Mouse (Mus musculus): ENCODE results near the gene Pptc7. TPM values are rescaled to one million over a fixed set of nuclear protein-coding genes. Genes with fewer than 3 reads are reported as not detected.

The Pptc7 gene
- total RNA-seq, 2 experiments from 2014 or later = 103 to 115 TPM

- intact Hi-C loops (cut with DNase I) = no loop called here
- no peak overlapping the region for H3K4me3 ChIP-seq
- no peak for DNase-seq
- TF ChIP-seq CTCF (IDR thresholded peaks at IDR 0.05) = no peak
- H3K27ac ChIP-seq = peak overlapping the region; percentile 76; the same call in 1 of the 2 replicates
Measured at GRCm38 (mm10) chr5:122327283-122327682, 43.1 kb downstream of the Pptc7 start.

DNA sequence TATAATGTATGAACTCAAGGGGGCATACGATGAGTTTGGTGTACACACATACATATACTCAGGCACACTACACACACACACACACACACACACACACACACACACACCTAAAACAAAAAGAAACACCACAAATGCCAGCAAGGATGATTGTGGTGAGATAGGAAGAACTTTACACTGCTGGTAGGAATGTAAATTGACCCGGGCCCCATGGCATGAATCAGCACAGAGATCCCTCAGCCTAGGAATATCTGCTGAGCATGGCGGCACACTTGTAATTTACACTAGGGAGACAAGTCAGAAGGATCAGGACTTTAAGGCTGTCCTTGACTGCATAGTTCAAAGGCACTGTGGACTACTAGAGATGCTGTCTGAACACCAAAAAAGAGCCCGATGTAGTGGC is 46.1 kb downstream of the Pptc7 start:
- Histone ChIP-seq H3K27ac (no peak overlapping the region), H3K4me3 (no peak overlapping the region)
- intact Hi-C loops (cut with DNase I) = no loop called here
- no peak for DNase-seq
- peak; percentile 4; the same call in 1 of the 2 replicates for TF ChIP-seq CTCF (IDR thresholded peaks at IDR 0.05)

GRCm38 (mm10) chr5:122334682-122335081 is 50.5 kb downstream of the Pptc7 start:
- intact Hi-C loops (cut with DNase I) = no loop called here
- no peak for TF ChIP-seq CTCF (IDR thresholded peaks at IDR 0.05)

GRCm38 (mm10) chr5:122336554-122337294 is 52.6 kb downstream of the Pptc7 start:
- H3K27ac ChIP-seq = no peak overlapping the region
- intact Hi-C loops (cut with DNase I) = no loop called here
- no peak for DNase-seq
- no peak for TF ChIP-seq CTCF (IDR thresholded peaks at IDR 0.05)
- no peak overlapping the region for H3K4me3 ChIP-seq

More at GRCm38 (mm10) chr5:122334682-122335081, 50.5 kb downstream of the Pptc7 start:
- no peak overlapping the region for H3K4me3 ChIP-seq
- DNase-seq = no peak
- no peak overlapping the region for H3K27ac ChIP-seq

DNA sequence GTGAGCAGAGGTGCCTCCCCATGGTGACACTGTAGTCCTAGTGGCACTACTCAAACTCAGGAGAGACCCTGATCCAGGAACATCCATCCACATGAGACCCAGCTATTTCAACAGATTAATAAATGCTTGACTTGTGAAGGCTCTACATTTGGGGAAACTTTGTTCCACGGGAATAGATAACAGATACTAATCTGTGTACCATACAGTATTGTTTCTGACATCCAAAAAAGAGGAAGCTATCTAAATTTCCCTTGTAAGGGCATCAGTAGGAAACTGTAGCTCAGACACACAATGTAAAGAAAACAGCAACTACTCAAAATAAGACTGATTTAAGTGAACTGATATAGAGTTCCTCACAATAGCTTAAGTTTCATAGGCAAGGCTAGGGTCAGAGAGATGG is 58.7 kb downstream of the Pptc7 start:
- no peak for TF ChIP-seq CTCF (IDR thresholded peaks at IDR 0.05)
- no peak for DNase-seq
- no peak overlapping the region for H3K27ac ChIP-seq
- no peak overlapping the region for H3K4me3 ChIP-seq
- intact Hi-C loops (cut with DNase I) = no loop called here

- no peak for TF ChIP-seq CTCF (IDR thresholded peaks at IDR 0.05)
- Histone ChIP-seq H3K27ac (no peak overlapping the region), H3K4me3 (no peak overlapping the region)
- no peak for DNase-seq
- intact Hi-C loops (cut with DNase I) = loop anchor here (1.0 kb wide), 1 partner anchor 75 kb away; no protein-coding TSS in a partner anchor
Measured at GRCm38 (mm10) chr5:122343768-122344167, 59.6 kb downstream of the Pptc7 start.

DNA sequence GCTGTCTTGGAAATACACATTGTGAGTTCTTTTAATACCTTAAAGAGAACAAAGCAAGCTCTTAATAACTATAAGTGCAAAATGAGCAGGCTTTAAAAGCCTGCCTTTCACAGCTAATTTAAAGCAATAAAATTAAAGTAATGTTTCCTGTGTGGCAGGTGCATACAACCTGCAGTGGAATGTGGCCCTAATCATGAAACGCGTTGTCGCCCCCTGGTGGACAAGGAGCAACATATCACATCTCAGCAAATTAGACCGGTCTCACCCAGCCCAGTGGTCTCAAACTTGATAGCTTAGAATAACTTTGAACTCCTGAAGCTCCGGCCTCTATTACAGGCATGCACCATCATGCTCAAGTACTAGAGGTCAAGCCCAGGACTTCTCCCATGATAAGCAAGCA is 60.1 kb downstream of the Pptc7 start:
- no peak overlapping the region for H3K4me3 ChIP-seq
- no peak overlapping the region for H3K27ac ChIP-seq
- intact Hi-C loops (cut with DNase I) = loop anchor here (1.0 kb wide), 1 partner anchor 76 kb away; no protein-coding TSS in a partner anchor
- peak; percentile 81 for DNase-seq
- TF ChIP-seq CTCF (IDR thresholded peaks at IDR 0.05) = peak; percentile 92

DNA sequence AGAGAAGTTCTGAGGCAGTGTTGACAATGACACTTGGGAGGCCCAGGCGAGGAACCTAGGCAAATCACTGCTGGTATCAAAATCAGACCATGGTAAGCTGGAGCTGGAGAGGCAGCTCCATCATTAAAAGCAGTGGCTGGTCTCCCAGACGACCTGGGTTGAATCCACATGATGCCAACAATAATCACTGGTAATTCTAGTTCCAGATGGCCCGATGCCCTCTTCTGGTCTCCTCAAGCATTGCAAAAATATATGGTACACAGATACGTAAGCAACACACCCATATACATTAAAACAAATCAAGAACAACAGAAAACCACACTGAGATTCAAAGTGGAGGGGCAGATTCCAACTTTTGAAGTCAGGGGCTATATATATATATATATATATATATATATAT is 61.6 kb downstream of the Pptc7 start:
- intact Hi-C loops (cut with DNase I) = no loop called here

GRCm38 (mm10) chr5:122353807-122354491 is 69.8 kb downstream of the Pptc7 start, which contains the start of the genes Rad9b and Vps29:
Gene Rad9b (minus strand): TSS chr5:122354233.
Gene Vps29 (plus strand): TSS chr5:122354369.
- intact Hi-C loops (cut with DNase I) = loop anchor here (2.0 to 5.0 kb wide), 2 partner anchors 17 to 222 kb away; partner anchors contain the start of gene Gpn3
- no peak for TF ChIP-seq CTCF (IDR thresholded peaks at IDR 0.05)

More for the DNA sequence above, 61.6 kb downstream of the Pptc7 start:
- Histone ChIP-seq H3K27ac (no peak overlapping the region), H3K4me3 (no peak overlapping the region)
- DNase-seq = no peak
- TF ChIP-seq CTCF (IDR thresholded peaks at IDR 0.05) = peak; percentile 31; the same call in 1 of the 2 replicates

DNA sequence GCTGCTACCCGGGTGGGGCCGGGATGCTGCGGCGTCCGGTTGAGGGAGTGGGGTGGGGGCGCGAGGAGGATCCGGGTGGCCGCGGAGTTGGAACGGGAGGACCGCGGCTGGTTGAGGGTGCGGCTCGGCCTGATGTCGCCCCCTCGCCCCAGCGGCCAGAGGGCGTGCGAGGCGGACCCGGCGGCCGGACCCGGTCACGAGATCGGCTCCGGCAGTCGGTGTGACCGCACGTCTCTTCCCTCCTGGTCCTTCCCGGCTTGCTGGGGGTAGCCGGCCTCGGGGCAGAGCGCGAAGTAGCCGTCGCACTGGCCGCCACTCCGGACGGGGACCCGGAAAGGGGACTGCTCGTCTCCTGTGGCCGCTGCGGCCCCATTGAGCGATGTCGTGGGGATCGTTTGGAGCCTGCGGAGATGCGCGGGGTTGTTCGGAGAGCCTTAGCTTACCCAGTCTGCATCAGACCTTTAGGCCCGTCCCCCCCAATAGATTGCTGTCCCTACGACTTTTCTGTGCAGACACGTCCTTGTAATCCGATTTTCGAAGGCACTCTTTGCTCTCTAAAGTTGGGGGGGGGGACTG is 70.4 kb downstream of the Pptc7 start:
- peak; percentile 5; the same call in 1 of the 2 replicates for TF ChIP-seq CTCF (IDR thresholded peaks at IDR 0.05)
- intact Hi-C loops (cut with DNase I) = loop anchor here (2.0 to 5.0 kb wide), 2 partner anchors 16 to 222 kb away; partner anchors contain the start of gene Gpn3
- no peak for DNase-seq
- peak overlapping the region; percentile 97 for H3K4me3 ChIP-seq
- peak overlapping the region; percentile 90 for H3K27ac ChIP-seq

More at GRCm38 (mm10) chr5:122353807-122354491, 69.8 kb downstream of the Pptc7 start, which contains the start of the genes Rad9b and Vps29:
- peak within 1 kb of the TSS; percentile 90 for H3K27ac ChIP-seq
- H3K4me3 ChIP-seq = peak within 1 kb of the TSS; percentile 97
- peak; percentile 99 for DNase-seq

DNA sequence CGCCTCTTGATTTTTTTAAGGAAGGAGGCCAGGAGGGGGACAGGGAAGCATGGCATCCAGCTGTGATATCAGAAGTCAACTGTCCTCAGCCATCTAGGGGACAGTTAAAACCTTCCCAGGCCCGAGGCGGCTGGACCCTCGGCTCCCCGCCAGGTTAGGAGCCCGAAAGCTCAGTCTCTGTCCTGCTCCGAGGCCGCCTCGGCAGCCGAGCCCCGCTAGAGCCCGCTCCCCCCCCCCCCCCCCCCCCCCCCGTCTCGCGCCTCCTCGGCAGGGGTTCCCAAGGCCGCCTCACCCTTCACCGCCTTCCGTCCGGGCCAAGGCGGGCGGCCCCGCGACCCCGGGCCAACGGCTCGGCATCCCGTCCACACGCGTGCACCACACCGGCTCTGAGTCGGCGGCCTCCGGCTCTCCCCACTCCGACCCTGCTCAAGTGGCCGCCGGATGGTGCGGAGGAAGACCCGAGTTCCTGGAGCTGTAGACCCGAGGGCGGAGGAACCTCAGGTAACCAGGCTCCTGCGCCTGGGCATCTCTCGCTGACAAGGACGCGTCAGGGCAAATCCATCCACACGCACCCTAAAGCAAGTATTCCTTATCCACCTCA is 87.5 kb downstream of the Pptc7 start, which contains the start of gene Gpn3:
Gene Gpn3 (plus strand): TSS at position 286 of the 601 bp plus-strand sequence.
- peak; percentile 55 for DNase-seq
- intact Hi-C loops (cut with DNase I) = loop anchor here (2.0 kb wide), 1 partner anchor 17 kb away; the partner anchor contains the start of genes Rad9b and Vps29
- H3K4me3 ChIP-seq = peak within 1 kb of the TSS; percentile 90
- H3K27ac ChIP-seq = peak within 1 kb of the TSS; percentile 95
- no peak for TF ChIP-seq CTCF (IDR thresholded peaks at IDR 0.05)
